Comparison of ENCODE assay signal across 20 mouse cellular contexts in the genomic region with DNA sequence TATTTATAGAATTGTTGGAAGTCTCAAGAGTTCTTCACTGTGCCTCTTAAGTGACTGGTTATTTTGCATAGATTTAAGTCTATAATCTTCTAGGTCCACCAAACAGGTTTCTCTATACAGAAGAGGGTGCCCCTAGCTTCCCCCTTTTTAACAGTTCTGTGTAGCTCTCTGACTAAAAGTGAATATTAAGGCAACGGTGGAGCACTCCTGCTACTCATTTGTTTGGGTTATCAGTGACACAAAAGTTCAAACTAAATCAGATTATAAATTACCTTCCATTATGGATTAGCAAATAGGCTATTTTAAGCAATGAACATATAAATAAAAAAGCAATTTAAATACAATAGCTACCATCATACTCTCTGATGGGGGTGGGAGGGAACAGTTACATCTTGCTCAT.
"Had no signal": no experiment of that assay in that cellular context is flagged by ENCODE, and none has a peak within 500 bp of the region (broad histone marks: within the 10 kb centered on the region; RNA-seq: fewer than 3 reads in every experiment).

No protein-coding gene starts in this region.

- H3K9ac ChIP-seq: liver, embryonic 13.5 days; liver, embryonic 15.5 days; liver, postnatal 0 days; lung, embryonic 15.5 days; midbrain, embryonic 12.5 days; neural tube, embryonic 13.5 days; neural tube, embryonic 15.5 days; stomach, embryonic 15.5 days had no signal

- H3K4me2 ChIP-seq: lung, embryonic 15.5 days; midbrain, embryonic 12.5 days; neural tube, embryonic 13.5 days; neural tube, embryonic 15.5 days; stomach, embryonic 15.5 days had no signal

- H3K4me1 ChIP-seq: lung, embryonic 15.5 days; midbrain, embryonic 12.5 days; neural tube, embryonic 15.5 days; stomach, embryonic 15.5 days had no signal

- H3K27me3 ChIP-seq: liver, embryonic 13.5 days; liver, embryonic 15.5 days; lung, embryonic 15.5 days; megakaryocyte, embryonic 14.5 days; midbrain, embryonic 12.5 days; neural tube, embryonic 13.5 days; neural tube, embryonic 15.5 days; stomach, embryonic 15.5 days had no signal

- DNase-seq: liver, embryonic 13.5 days; lung, adult 2 months; lung, postnatal 14 days; lung, postnatal 36 days; midbrain, embryonic 14.5 days; retina, postnatal 1 day; right cerebral cortex, adult 18-20 months; right cerebral cortex, postnatal 25 days; right cerebral cortex, postnatal 4 days had no signal

- H3K36me3 ChIP-seq: liver, embryonic 13.5 days; liver, embryonic 15.5 days; lung, embryonic 15.5 days; midbrain, embryonic 12.5 days; neural tube, embryonic 13.5 days; neural tube, embryonic 15.5 days; stomach, embryonic 15.5 days had no signal

- H3K27ac ChIP-seq: lung, embryonic 15.5 days; macrophage; midbrain, embryonic 12.5 days; neural tube, embryonic 13.5 days; neural tube, embryonic 15.5 days; stomach, embryonic 15.5 days; stomach, postnatal 0 days had no signal

- H3K4me3 ChIP-seq: liver, embryonic 13.5 days; liver, embryonic 15.5 days; lung, embryonic 15.5 days; midbrain, embryonic 12.5 days; myocyte; neural tube, embryonic 13.5 days; neural tube, embryonic 15.5 days; stomach, embryonic 15.5 days had no signal

- H3K9me3 ChIP-seq: liver, embryonic 13.5 days; liver, embryonic 15.5 days; lung, embryonic 15.5 days; megakaryocyte, embryonic 14.5 days; midbrain, embryonic 12.5 days; neural tube, embryonic 13.5 days; neural tube, embryonic 15.5 days; stomach, embryonic 15.5 days had no signal
